Mouse (Mus musculus) kidney, adult 2 months (tissue): ENCODE results near the gene Slc24a3. TPM values are rescaled to one million over a fixed set of nuclear protein-coding genes. Genes with fewer than 3 reads are reported as not detected.

ENCODE experiments used
- DNase-seq: peaks from one replicate; pipeline ENCODE4 v3.0.0; 2021
- H3K27ac ChIP-seq: fragments of 200-500 bp; 2 replicates; pipeline ENCODE4 v1.5.1; 2012; ENCODE audit warnings: low read depth, low read length, control low read depth, inconsistent platforms; ENCODE audit not compliant: insufficient read depth
- H3K27me3 ChIP-seq: fragments of 200-500 bp; replicated peaks from 2 replicates; pipeline ENCODE4 v1.6.1; 2012; ENCODE audit warnings: mild to moderate bottlenecking, moderate library complexity, low read length, inconsistent platforms; ENCODE audit not compliant: control insufficient read depth, insufficient read depth
- H3K36me3 ChIP-seq: fragments of 200-500 bp; 2 replicates; pipeline ENCODE4 v1.6.1; 2012; ENCODE audit warnings: mild to moderate bottlenecking, moderate library complexity, low read length, inconsistent platforms; ENCODE audit not compliant: control insufficient read depth, insufficient read depth
- H3K4me1 ChIP-seq: fragments of 200-500 bp; 2 replicates; pipeline ENCODE4 v1.6.1; 2011; ENCODE audit warnings: low read length; ENCODE audit not compliant: control insufficient read depth, insufficient read depth
- H3K4me3 ChIP-seq: fragments of 200-500 bp; 2 replicates; pipeline ENCODE4 v1.5.1; 2011; ENCODE audit warnings: mild to moderate bottlenecking, low read depth, low read length, control low read depth; ENCODE audit not compliant: insufficient read depth
- CTCF ChIP-seq: fragments of 200-500 bp; conservative IDR thresholded peaks from 2 replicates; pipeline ENCODE4 v1.5.1; 2011; ENCODE audit warnings: low read depth, mild to moderate bottlenecking, control low read depth, low read length, moderate library complexity, mixed read lengths; ENCODE audit not compliant: insufficient read depth, insufficient read length
- POLR2A ChIP-seq: fragments of 200-500 bp; IDR thresholded peaks from one replicate; pipeline ENCODE4 v1.6.1; 2011; ENCODE audit warnings: low read depth, low read length, control low read depth
- WGBS: fragments of 180-500 bp; shearing (Covaris S2); methylation state at CpG from one replicate; pipeline ENCODE4 v1.1.7; 2018; 5-methylcytosine and 5-hydroxymethylcytosine counted together
- polyA plus RNA-seq: library from polyadenylated mRNA; depleted of rRNA; stranded (reverse); fragments of >200 nt; gene quantifications from 2 replicates; pipeline ENCODE4 v1.2.3, GENCODE M21; 2012

Slc24a3 gene
- polyA plus RNA-seq, 1 experiment: 3.4 TPM

DNA sequence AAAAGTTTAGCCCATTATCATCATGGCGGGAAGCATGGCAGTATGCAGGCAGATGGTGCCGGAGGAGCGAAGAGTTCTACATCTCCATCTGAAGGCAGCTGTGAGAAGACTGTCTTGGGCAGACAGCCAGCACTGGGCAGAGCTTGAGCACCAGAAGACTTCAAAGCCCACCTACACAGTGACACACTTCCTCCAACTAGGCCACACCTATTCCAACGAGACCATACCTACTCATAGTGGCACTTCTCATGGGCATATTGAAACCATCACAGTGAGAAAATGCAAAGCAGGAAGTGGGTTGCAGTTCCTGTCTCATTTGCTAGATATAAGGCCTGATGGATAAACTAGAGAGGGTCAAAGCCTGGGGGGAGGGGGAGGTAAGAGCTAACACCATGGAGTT is 29.5 kb downstream of the Slc24a3 start:
- Histone ChIP-seq H3K4me1 (no peaks in the 10 kb centered on the region), H3K4me3 (no peak overlapping the region), H3K36me3 (no peaks in the 10 kb centered on the region), H3K27me3 (no peaks in the 10 kb centered on the region), H3K27ac (no peak overlapping the region)
- DNase-seq: no peak
- TF ChIP-seq CTCF (no peak), POLR2A (no peak)
- 85% methylated on average over 4 of the region's 4 CpGs for WGBS

DNA sequence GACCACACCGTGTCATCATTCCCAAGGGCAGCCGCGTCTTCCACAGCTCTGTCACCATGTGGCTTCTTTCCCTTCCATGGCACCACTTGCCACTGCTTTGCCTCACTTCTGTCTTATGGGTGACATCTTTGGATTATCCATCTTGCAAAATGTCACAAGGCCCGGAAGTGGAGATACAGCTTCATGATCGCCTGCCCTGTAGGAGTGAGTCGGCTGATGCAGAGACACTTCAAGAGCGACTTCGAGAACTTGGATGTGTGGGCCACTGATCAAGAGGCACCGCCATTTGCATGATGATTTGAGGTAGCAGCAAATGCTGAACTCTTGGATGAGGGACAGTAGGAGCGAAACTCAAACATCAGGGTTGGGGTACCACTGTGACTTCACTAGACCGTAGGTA is 46.0 kb downstream of the Slc24a3 start:
- no peak for DNase-seq
- no peak for TF ChIP-seq POLR2A
- no peak for TF ChIP-seq CTCF
- no peaks in the 10 kb centered on the region for H3K27me3 ChIP-seq
- no peaks in the 10 kb centered on the region for H3K36me3 ChIP-seq
- WGBS: 98% methylated on average over 11 of the region's 11 CpGs
- H3K4me1 ChIP-seq: no peaks in the 10 kb centered on the region
- no peak overlapping the region for H3K27ac ChIP-seq
- H3K4me3 ChIP-seq: no peak overlapping the region

DNA sequence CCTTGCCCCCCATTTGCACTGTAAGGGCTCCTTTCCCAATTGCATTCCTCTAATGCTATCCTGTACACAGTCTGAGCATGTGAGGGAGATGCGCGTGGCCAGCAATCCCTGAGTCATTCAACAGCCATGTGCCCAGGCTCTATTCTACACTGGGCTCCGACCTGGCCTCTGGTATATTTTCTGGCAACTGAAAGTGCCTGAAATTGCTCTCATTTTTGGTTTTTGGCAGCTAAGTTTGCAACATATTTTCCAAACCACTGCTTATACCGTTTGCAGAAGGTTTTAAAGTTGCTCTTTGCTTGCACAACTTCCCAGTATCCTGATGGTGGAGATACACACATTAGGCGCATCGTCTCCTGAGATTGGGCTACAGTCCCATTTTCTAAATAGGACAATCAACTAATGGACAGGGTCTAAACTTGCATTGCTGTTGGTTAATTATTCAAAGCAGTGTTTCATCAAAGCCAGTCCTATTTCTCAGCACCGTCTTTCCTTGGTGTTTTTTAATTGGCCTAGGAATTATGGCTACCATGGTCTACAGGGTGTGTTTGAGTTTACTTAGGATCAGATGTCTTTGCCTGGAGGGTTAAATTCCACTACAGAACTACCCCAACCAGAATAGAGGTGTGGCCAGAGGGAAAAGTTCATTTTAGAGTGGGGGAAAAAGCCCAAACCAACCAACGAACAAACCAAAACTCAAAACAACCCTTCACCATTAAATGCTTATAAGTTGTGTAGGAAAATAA is 46.7 kb downstream of the Slc24a3 start:
- Histone ChIP-seq H3K36me3 (no peaks in the 10 kb centered on the region), H3K27me3 (no peaks in the 10 kb centered on the region), H3K4me1 (no peaks in the 10 kb centered on the region), H3K4me3 (no peak overlapping the region), H3K27ac (no peak overlapping the region)
- no peak for DNase-seq
- no peak for TF ChIP-seq POLR2A
- no peak for TF ChIP-seq CTCF
- 75% methylated on average over 8 of the region's 8 CpGs for WGBS

DNA sequence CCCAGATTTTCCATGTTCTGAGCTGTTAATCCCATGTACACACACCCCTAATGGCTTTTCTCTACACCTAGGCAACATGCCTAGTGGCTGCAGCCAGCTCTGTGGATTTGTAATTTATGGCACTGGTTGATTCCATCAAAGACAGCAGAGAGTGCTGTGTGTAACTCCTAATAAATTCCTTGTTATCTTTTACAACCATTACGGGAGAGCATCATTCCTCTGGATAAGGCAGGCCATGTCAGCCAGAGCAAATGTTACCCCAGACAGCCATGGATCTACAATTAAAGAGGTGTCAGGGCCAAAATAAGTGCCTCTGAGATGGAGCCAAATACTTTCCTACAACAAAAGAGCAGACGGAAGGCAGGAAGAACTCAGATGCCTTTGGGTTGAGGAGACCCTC is 49.0 kb downstream of the Slc24a3 start:
- TF ChIP-seq POLR2A (no peak), CTCF (no peak)
- WGBS: 62% methylated on average over 2 of the region's 2 CpGs

DNA sequence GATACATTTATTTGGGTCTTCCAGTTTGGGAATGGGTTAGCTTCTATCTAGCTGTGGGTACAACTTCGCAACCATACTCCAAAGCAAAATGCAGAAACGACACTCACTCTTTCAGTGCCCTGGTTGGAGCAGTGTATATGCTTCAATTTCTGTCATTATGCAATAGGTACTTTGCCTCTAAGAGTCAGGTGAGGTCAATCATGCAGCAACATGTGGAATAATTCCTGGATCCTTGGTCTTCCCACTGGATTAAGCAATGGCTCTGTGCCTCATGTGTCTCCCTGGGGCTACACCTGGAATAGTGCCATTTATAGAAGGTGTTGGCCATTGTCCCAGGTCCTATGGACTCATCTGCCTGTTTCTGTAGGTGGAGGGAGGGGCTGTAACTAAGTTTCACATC is 49.9 kb downstream of the Slc24a3 start:
- no peak for TF ChIP-seq POLR2A
- no peak for TF ChIP-seq CTCF
- no peak overlapping the region for H3K4me3 ChIP-seq
- WGBS: 96% methylated on average over 2 of the region's 2 CpGs
- DNase-seq: no peak
- H3K36me3 ChIP-seq: no peaks in the 10 kb centered on the region
- H3K27ac ChIP-seq: no peak overlapping the region
- H3K4me1 ChIP-seq: no peaks in the 10 kb centered on the region
- no peaks in the 10 kb centered on the region for H3K27me3 ChIP-seq

More for the DNA sequence above, 49.0 kb downstream of the Slc24a3 start:
- no peak for DNase-seq
- no peaks in the 10 kb centered on the region for H3K27me3 ChIP-seq
- H3K4me1 ChIP-seq: no peaks in the 10 kb centered on the region
- H3K27ac ChIP-seq: no peak overlapping the region
- H3K4me3 ChIP-seq: no peak overlapping the region
- no peaks in the 10 kb centered on the region for H3K36me3 ChIP-seq

DNA sequence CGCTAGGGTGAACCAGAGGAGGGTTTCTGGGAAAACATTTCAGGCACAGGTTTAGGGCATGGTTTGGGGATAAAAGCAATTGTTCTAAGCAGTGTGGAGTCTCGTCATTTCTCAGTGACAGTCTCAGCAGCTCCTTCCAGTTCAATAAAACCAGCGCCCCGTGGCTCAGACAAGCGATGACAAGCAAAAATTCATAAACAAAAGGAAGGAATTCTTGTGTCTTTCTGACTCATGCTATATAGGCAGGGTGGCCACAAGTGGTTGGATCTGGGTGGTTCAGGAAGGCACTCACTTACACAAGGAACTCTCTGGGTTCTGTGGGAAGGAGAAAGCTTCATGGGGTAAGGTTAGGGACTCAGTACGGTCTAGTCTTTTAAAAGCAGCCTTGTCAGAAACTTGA is 51.7 kb downstream of the Slc24a3 start:
- Histone ChIP-seq H3K27ac (no peak overlapping the region), H3K4me1 (no peaks in the 10 kb centered on the region), H3K36me3 (no peaks in the 10 kb centered on the region), H3K4me3 (no peak overlapping the region), H3K27me3 (no peaks in the 10 kb centered on the region)
- no peak for DNase-seq
- WGBS: 87% methylated on average over 6 of the region's 6 CpGs
- no peak for TF ChIP-seq POLR2A
- no peak for TF ChIP-seq CTCF

DNA sequence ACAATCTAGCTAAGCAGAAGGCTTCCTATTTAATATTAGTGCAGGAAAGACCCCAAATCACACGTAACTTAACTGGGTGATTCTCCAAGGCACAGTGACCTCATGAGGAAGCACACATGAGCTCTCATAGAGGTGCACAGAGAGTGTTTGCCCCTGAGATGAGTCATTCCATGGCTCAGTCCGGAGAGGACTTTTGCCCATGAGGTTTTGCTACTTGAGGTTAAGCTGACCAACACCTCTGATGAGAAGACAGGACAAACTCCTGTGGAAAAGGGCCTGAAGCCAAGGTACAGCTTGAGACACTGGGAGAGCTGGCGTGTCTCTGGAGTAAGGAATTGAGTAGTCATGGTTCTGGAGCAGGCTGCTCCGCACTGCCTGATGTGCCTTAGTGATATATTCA is 56.1 kb downstream of the Slc24a3 start:
- H3K36me3 ChIP-seq: no peaks in the 10 kb centered on the region
- TF ChIP-seq POLR2A (no peak), CTCF (no peak)
- H3K27ac ChIP-seq: no peak overlapping the region
- DNase-seq: no peak
- no peaks in the 10 kb centered on the region for H3K27me3 ChIP-seq
- 91% methylated on average over 4 of the region's 4 CpGs for WGBS
- H3K4me3 ChIP-seq: no peak overlapping the region
- H3K4me1 ChIP-seq: peaks cover 5% of the 10 kb centered on the region; the same call in 1 of the 2 replicates
